Mouse (Mus musculus): ENCODE measurements around the gene Map4k5.

Gene Map4k5

DNA sequence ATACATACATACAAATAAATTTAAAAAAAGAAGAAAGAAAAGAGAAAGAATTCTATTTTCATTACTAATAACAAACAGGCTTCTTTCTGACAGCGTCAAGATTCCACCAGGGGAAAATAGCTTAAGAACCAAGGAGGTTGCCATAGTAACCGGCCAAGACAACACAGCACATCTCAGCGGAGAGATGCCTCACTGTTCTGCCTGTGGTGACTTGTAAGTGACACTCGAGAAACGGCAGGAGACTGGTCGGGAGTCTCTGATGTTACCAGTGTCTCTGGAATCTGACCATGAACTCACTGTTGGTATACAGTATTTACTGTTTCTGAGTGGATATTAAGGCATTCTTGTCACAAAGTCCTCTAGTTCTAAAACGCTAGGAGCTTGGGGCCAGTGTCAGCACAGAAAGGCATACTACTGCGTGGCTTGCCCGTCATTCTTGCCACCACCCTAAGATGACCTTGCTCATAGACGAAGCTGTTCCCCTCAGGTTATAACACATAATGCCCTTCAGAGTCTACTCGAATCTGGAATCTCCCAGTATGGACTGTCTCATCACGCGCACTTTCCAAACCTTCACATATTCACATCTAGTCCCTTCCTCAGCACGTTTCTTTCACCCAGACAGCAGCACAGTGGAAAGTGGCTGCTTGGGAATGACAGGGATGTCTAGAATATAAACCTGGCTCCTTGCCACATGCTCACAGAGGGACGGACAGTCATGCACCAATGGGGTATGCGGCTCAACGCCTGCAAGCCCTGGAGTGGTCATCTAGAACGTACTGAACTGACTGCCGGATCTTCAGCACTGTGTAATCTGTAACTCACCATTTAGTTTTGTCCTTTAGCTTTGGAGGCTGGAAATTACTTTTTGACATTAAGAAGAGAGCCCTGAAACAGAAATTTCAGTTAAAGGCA, 49.2 kb downstream of the Map4k5 start:
- no peak for DNase-seq (ENCODE audit: low spot score)

- no peak for DNase-seq (ENCODE audit: low spot score)
Measured at GRCm38 (mm10) chr12:69838376-69838775, 54.6 kb downstream of the Map4k5 start.

DNA sequence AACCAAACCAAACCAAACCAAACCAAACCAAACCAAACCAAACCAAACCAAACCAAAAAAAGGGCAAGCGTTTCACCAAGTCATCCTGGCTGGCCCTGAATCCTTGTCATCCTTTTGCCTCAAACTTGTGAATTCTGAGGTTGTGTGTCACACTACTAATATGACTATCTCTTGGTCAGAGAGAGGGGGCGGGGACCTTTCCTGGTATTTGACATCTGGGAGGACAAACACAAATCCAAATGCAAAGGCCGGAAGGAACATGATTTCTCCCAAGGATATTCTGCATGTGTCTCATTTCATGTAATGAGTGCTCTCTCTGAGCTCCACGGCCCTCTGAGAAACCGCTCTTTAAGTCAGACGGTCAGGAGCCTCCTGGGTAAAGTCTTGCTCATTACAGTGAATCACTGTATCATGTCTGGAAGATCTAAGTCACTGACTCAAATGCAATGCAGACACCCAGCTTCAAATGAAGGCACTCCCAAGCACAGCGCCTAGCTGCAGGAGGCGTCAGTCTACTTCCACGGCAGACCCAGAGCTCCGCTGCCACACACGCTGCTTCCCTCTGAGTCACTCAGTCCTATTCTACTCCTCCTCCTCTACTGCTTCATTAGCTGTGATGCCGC, 58.9 kb downstream of the Map4k5 start:
- DNase-seq (ENCODE audit: low spot score): no peak

GRCm38 (mm10) chr12:69831239-69831910, 61.6 kb downstream of the Map4k5 start:
- DNase-seq (ENCODE audit: low spot score): no peak

DNA sequence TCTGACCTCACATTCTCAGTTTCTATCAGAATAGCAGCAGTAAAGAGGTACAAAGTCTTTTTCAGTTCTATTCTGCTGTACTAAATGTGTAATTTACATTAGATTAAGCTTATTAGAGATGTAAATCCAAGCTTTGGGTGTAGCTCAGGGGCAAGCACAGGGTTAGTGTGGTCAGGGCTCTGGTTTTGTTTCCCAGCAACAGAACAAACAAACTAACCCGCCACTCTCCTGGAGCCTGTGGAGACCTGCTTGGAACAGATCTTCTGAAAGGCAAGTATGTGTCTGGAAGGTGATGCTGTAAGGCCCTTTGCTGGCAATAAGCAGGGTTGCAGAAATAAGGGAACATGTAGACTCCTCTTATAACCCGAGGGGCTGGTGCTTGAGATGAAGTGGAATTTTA, 64.8 kb downstream of the Map4k5 start:
- DNase-seq (ENCODE audit: low spot score): no peak

GRCm38 (mm10) chr12:69824881-69825597, 68.0 kb downstream of the Map4k5 start:
- no peak for DNase-seq (ENCODE audit: low spot score)

- peak; percentile 29 for DNase-seq (ENCODE audit: low spot score)
Measured at GRCm38 (mm10) chr12:69814272-69814671, 78.7 kb downstream of the Map4k5 start.

DNA sequence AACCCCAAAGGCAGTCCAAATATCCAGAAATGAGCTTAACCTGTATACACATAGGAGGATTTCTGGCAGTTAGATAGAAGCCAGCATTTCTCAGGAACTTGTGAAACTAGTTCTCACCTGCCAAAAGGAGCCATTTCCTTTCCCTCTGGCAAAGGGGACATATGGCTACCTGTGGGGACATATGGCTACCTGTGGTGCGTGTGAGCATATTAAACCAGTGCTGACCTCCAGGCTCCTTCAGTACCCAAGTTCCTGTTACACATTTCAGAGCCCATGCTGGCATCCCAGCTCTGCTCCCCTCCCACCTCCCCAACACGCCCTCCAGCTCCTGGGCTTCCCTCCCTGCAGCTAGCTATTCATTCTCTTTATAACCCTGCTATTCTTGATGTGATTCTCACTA, 79.4 kb downstream of the Map4k5 start:
- DNase-seq (ENCODE audit: low spot score): no peak

DNA sequence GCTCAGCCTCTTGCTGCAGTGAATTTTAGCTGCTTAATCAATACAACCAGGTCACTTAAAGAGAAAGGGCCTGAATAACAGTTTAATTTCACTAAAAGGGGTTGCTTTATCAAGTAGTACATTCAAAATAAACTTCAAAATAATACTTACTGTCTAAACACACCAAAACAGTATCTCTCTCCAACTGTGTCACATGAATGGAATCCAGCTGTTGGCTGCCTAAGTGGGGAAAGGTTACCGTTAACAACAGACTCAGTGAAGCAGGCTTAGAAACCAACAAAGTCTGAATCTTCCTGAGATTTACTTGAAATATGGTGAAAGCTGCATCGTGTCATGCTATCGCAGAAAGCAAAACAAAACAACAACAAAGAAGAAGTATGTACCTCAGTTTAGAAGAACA, 80.0 kb downstream of the Map4k5 start:
- DNase-seq (ENCODE audit: low spot score): no peak

DNA sequence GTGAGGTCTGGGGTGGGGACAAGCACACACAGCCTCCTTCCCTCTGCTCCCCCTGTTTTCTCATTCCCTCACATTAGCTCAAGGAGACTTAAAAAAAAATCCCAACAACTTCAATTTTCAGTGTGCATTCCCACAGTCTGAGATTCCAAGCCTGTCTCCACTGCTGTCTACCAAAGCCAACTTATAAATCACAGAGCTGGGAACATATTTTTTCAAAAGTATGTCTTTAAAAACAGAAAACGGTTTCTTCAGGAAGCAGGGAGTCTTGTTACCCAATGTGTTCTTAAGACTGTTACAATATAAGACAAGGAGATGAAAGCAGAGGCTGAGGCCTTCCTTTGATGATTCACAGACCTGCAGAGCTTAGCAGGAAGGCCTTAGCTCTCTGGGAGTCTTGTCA, 81.0 kb downstream of the Map4k5 start:
- DNase-seq (ENCODE audit: low spot score): no peak

DNA sequence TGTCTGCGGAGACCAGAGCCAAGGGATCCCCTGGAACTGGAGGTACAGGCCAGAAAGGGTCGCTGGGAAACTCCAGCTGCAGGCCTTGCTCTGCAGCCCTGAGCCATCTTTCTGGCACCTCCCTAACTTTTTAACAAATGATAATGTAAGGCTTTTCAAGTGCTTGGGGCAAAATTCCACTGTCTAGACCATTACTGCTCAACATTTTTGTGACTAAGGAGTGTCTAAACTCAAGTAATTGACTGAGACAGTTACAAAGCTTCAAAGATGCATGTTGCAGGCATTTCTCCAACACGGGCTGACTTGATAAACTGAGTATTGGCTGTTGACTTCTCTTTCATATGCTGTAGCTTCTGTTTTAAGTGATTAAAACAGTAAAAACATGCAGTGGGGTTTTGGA, 83.6 kb downstream of the Map4k5 start:
- DNase-seq (ENCODE audit: low spot score): no peak

DNA sequence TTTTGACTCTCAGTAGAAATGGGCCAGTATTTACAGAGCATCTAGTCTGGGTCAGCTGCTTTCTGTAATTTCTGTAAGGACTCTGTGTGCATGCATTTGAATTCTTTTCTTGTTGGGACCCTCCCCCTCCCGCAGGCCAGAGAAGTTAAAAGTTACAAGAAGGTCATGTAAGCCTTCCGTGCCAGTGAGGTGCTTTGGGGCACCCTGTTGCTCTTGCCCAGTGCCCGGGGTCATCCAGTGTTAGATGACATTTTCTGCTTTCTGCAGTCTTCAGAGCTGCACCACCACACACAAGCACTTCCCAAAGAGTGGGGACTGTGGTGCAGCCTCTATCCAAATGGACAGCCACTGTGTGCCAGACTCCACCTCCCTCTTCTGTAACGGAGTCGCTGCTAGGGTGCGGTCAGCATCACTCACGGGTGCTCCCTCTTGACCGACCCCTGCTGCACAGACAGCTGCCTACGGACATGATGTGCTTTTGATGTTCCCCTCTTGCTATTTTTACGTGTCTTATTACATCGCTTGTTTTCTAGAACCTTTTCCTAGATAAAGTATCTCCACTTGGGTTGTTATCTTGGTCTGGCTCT, 85.5 kb downstream of the Map4k5 start:
- no peak for DNase-seq (ENCODE audit: low spot score)

GRCm38 (mm10) chr12:69805148-69805547, 87.9 kb downstream of the Map4k5 start:
- no peak for DNase-seq (ENCODE audit: low spot score)

DNA sequence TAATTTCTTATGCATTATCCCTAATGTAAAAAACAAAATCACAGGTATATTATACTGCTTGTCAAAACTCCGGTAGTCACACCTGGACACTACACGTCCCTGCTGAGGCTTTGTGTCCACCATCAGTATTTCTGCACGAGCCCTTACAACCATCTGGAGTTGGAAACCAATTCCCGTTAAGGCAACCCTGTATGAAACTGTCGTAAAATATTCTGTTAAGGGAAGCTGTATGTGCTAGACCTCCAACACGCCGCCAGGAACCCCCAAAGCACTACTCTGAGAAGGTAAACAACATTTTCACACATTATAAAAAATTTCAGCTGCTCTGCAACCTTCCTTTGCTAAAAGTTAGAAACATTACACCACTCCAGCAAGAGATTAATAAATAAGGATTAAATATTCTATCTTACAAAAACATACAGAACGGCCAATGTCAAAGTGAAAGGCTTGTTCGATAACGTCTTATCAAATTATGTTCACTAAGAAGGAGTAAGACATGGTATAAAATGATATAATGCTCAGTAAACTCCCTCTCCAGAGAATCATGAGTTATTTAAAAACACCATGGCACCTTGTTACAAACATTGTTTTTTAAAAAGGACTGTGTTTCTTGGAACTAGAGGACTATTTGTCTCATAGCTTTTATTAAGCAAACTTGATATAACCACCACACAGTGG, 88.5 kb downstream of the Map4k5 start:
- no peak for DNase-seq (ENCODE audit: low spot score)

DNA sequence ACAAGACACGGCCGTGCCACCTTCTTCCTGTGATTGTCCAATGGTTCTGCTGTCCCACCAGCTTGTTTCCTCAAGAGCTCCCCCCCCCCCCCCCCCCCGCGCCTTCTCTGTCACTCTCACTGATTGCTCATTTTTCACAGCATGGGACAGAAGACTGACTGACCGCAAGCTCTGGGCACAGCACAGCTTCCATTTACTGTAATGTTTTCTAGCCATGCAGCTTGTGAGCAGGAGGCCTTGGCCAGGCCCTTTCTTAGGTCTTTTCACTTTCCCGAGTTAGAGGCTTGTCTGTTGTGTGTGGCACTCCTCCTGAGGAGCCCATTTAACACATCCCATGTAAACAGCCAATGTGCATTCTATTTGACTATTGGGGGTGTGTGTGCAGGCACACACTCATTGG, 89.8 kb downstream of the Map4k5 start:
- DNase-seq (ENCODE audit: low spot score): no peak

DNA sequence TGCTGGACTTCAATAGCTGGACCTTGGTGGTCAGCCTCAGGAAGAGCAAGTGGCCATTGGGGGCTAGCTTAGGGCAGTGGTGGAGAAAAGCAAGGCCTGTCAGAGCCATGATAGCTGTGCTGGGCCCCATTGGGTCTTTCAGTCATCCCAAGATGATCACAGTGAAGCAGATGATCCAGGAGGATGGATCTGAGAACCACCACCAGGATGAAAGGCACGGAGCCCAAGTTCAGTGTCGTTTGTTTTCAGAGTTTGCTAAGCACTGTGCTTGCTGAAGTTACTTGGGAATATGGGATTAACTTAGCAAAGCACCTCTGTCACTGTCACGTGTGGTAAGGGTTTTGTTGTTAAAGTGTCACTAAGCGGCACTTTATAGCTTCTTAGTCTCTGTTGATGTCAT, 92.4 kb downstream of the Map4k5 start:
- DNase-seq (ENCODE audit: low spot score): no peak

DNA sequence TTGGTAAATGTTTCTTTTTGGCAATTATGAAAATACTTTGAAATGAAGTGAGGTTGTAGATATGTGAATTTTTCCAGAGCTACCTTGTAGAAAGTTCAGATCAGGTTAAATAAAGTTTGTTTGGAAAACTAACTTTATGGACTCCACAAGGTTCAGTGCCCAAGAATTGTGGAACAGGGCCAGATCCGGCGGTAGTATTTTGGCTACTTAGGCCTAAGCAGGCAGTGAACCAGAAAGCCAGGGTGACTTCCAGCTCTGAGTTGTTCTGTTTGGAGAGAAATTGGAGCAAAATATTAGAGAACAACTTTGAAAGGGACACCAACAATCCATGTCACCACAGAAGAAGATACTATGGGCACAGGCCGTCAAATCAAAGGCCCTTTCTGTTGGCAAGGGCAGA, 96.7 kb downstream of the Map4k5 start:
- no peak for DNase-seq (ENCODE audit: low spot score)

DNA sequence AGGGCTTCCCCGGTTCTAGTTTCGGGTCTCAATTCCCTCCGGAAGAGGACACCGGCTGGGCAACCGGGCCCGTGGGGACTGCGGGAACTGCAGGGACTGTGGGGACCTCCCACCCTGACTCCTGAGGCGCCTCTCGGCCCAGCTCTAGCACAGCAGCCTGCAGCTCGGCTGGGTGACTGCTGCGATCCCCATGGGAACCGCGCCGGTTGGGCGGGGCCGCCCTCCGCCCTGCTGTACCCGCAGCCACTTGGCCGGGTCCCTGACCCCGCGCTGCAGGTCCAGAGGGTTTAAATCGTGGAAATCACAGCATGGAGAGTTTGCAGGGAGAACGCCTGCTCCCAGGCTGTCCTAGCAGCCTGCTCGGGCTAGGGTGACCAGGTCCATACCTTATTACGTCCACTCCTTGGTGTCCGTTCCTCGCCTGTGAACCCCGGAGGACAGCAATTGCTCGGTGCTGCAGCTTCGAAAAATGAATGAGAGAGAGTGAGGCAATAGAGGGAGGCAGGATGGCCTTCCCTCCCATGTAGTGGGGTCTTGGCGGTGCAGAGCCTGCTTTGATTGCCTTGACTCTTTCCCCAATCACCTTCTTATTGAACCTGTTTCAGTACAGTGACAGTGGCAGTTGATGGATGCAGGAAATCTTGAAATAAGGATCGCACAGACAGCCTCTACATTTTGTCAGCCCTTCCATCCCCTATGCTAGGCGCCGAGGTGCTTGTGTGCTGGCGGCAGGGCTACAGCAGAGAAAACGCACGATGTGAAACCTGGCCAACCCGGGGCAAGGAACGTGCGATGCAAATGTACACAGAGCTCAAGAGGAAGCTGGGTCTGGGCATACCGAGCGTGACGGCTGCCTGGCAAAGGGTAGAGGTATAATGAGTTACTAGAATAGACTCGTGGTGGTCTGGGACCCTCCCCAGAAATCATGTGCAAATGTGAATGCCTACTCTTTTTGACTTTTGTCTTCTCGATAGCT, 102.2 kb downstream of the Map4k5 start, which contains the start of gene Cdkl1:
Gene Cdkl1, minus strand, starts transcription at position 738 of the 976 bp plus-strand sequence.
- peak; percentile 54 for DNase-seq (ENCODE audit: low spot score)

DNA sequence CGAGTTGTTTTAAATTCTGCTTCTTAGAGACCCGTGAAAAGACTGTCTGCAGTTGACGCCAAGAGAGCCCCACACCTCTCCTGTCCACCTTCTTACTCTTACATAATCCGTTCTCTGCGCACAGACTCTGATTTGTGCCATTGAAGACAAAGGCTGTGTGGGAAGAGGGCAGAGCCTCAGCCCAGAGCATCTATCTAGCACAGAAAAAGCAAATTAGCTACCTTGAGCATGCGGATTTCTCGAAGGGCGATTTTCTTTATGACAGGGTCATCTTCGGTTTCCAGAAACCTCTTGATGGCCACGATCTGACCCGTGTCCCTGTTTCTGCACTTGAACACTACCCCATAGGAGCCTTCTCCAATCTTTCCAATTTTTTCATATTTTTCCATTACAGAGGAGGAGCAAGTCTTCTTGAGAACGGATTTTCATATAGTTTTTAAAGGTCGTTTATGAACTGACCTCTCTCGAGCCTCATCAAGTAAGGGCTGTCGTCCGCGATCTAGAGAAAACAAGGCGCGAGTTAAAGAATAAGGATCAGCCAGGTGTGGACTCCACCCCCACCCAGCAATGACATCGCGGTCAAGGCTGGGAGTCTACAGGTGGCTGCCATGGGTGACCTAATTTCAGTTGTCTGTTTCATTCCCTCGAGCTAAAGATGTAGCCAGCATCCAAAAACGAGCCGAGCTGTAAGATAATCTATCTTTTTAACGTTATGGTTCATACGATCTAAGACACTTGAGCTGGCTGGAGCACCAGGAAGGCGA, 103.1 kb downstream of the Map4k5 start:
- DNase-seq (ENCODE audit: low spot score): no peak
